Mouse (Mus musculus) kidney, adult 2 months (tissue): Measurements from ENCODE around the gene Bclaf3. TPM values are rescaled to one million over a fixed set of nuclear protein-coding genes. Genes with fewer than 3 reads are reported as not detected.

Experiments
- DNase-seq: peaks from one replicate; pipeline ENCODE4 v3.0.0; 2021
- H3K27ac ChIP-seq: fragments of 200-500 bp; 2 replicates; pipeline ENCODE4 v1.5.1; 2012; ENCODE audit warnings: low read depth, low read length, control low read depth, inconsistent platforms; ENCODE audit not compliant: insufficient read depth
- H3K27me3 ChIP-seq: fragments of 200-500 bp; replicated peaks from 2 replicates; pipeline ENCODE4 v1.6.1; 2012; ENCODE audit warnings: mild to moderate bottlenecking, moderate library complexity, low read length, inconsistent platforms; ENCODE audit not compliant: control insufficient read depth, insufficient read depth
- H3K36me3 ChIP-seq: fragments of 200-500 bp; 2 replicates; pipeline ENCODE4 v1.6.1; 2012; ENCODE audit warnings: mild to moderate bottlenecking, moderate library complexity, low read length, inconsistent platforms; ENCODE audit not compliant: control insufficient read depth, insufficient read depth
- H3K4me1 ChIP-seq: fragments of 200-500 bp; 2 replicates; pipeline ENCODE4 v1.6.1; 2011; ENCODE audit warnings: low read length; ENCODE audit not compliant: control insufficient read depth, insufficient read depth
- H3K4me3 ChIP-seq: fragments of 200-500 bp; 2 replicates; pipeline ENCODE4 v1.5.1; 2011; ENCODE audit warnings: mild to moderate bottlenecking, low read depth, low read length, control low read depth; ENCODE audit not compliant: insufficient read depth
- CTCF ChIP-seq: fragments of 200-500 bp; conservative IDR thresholded peaks from 2 replicates; pipeline ENCODE4 v1.5.1; 2011; ENCODE audit warnings: low read depth, mild to moderate bottlenecking, control low read depth, low read length, moderate library complexity, mixed read lengths; ENCODE audit not compliant: insufficient read depth, insufficient read length
- POLR2A ChIP-seq: fragments of 200-500 bp; IDR thresholded peaks from one replicate; pipeline ENCODE4 v1.6.1; 2011; ENCODE audit warnings: low read depth, low read length, control low read depth
- WGBS: fragments of 180-500 bp; shearing (Covaris S2); methylation state at CpG from one replicate; pipeline ENCODE4 v1.1.7; 2018; 5-methylcytosine and 5-hydroxymethylcytosine counted together
- polyA plus RNA-seq: library from polyadenylated mRNA; depleted of rRNA; stranded (reverse); fragments of >200 nt; gene quantifications from 2 replicates; pipeline ENCODE4 v1.2.3, GENCODE M21; 2012; rRNA removed

The Bclaf3 gene
- polyA plus RNA-seq, 1 experiment: 1.9 TPM

GRCm38 (mm10) chrX:159627588-159628566 is 101.4 kb downstream of the Bclaf3 start:
- H3K27ac ChIP-seq: no peak overlapping the region
- no peaks in the 10 kb centered on the region for H3K4me1 ChIP-seq
- DNase-seq: peak; percentile 12
- no peaks in the 10 kb centered on the region for H3K36me3 ChIP-seq
- TF ChIP-seq CTCF (no peak), POLR2A (no peak)
- 3% methylated on average over 54 of the region's 56 CpGs for WGBS
- peak overlapping the region; percentile 70 for H3K4me3 ChIP-seq
- no peaks in the 10 kb centered on the region for H3K27me3 ChIP-seq

- no peak for DNase-seq
- TF ChIP-seq CTCF: no peak
- TF ChIP-seq POLR2A: no peak
- 53% methylated on average over 4 of the region's 4 CpGs for WGBS
- Histone ChIP-seq H3K36me3 (no peaks in the 10 kb centered on the region), H3K27me3 (no peaks in the 10 kb centered on the region), H3K27ac (no peak overlapping the region), H3K4me3 (no peak overlapping the region), H3K4me1 (no peaks in the 10 kb centered on the region)
Measured at GRCm38 (mm10) chrX:159628629-159629028, 102.1 kb downstream of the Bclaf3 start.

- Histone ChIP-seq H3K36me3 (no peaks in the 10 kb centered on the region), H3K4me3 (no peak overlapping the region), H3K4me1 (no peaks in the 10 kb centered on the region), H3K27ac (no peak overlapping the region), H3K27me3 (no peaks in the 10 kb centered on the region)
- DNase-seq: no peak
- TF ChIP-seq POLR2A (no peak), CTCF (no peak)
- WGBS: 67% methylated on average over 2 of the region's 2 CpGs
Measured at GRCm38 (mm10) chrX:159629203-159629602, 102.7 kb downstream of the Bclaf3 start.

- Histone ChIP-seq H3K4me1 (no peaks in the 10 kb centered on the region), H3K27me3 (no peaks in the 10 kb centered on the region), H3K36me3 (no peaks in the 10 kb centered on the region), H3K27ac (no peak overlapping the region), H3K4me3 (no peak overlapping the region)
- 81% methylated on average over 4 of the region's 4 CpGs for WGBS
- TF ChIP-seq CTCF: no peak
- no peak for TF ChIP-seq POLR2A
- DNase-seq: no peak
Measured at GRCm38 (mm10) chrX:159638500-159639227, 112.2 kb downstream of the Bclaf3 start.

- H3K4me1 ChIP-seq: no peaks in the 10 kb centered on the region
- H3K27ac ChIP-seq: no peak overlapping the region
- H3K27me3 ChIP-seq: no peaks in the 10 kb centered on the region
- no peak overlapping the region for H3K4me3 ChIP-seq
- WGBS: 71% methylated on average over 4 of the region's 4 CpGs
- TF ChIP-seq CTCF: no peak
- TF ChIP-seq POLR2A: no peak
- no peaks in the 10 kb centered on the region for H3K36me3 ChIP-seq
- DNase-seq: no peak
Measured at GRCm38 (mm10) chrX:159639991-159640390, 113.5 kb downstream of the Bclaf3 start.

Other genes with a start within 250 kb of the Bclaf3 start
- gene Eif1ax, start 154.5 kb upstream of the Bclaf3 start, polyA plus RNA-seq: 51.8 and 56.2 TPM in 2 replicates
- gene Map7d2, start 112.1 kb upstream of the Bclaf3 start, polyA plus RNA-seq: 0.07 and 0.14 TPM in 2 replicates
- gene Sh3kbp1, start 100.6 kb downstream of the Bclaf3 start, polyA plus RNA-seq: 6.2 and 9.4 TPM in 2 replicates